Mouse (Mus musculus): ENCODE measurements at regions not wholly inside any gene's neighbourhood (a gene's known extent, or its start where the extent isn't known, plus 50 kb on each side); places are given as distances from the start of the nearest gene placed in this dataset.
"Not testable (repeated sequence)": the region's sequence is repeated elsewhere in the genome, so short reads cannot be mapped to it uniquely, and the experiment has no call there.

GRCm38 (mm10) chr13:46038441-46039331, 73.9 kb upstream of the Atxn1 start:
- peak; percentile 35 to 74 for DNase-seq (ENCODE audit: low spot score in 2 of 2)

GRCm38 (mm10) chr13:46032281-46032680, 67.5 kb upstream of the Atxn1 start:
- DNase-seq (ENCODE audit: low spot score in 2 of 2), result no peak

GRCm38 (mm10) chr13:46026018-46026417, 61.2 kb upstream of the Atxn1 start:
- DNase-seq (ENCODE audit: low spot score in 2 of 2), result no peak

DNA sequence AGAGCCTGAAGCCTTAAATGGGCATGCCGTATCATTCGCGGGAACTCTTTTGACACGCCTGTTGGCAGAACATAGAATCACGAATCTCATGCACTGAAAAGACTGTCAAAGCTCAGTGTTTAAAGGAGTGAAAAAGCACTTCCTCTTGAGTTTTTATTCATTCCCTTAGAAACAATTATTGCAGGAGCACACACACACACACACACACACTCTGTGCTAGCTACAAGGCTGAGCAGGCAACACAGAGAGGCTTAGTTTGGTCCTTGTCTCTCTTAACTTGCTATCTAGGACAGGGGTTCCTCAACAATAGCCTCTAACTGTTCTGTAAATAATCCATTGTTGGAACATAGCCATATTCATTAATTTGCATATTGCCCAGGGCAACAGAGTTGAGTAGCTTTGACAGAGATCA, 58.8 kb upstream of the Atxn1 start:
- no peak for DNase-seq (ENCODE audit: low spot score in 2 of 2)

DNA sequence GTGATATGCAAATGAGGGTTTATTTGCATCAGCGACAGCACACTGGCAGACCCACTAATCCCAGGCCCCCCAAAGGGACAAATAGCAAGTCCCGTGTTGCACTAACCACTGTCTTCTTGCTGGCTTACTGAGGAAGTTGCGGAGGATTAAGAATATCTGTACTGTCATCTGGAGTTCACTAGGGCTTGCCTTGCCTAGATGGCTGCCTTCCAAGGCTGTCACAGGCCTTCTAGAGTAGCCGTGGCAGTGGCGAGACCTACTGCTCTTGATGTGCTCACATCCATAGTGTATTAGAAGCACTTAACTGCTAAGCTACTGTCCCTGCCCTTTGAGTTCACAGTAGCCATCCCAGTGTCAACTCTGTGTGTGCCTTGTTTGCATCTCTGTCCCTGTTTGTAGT, 58.4 kb upstream of the Atxn1 start:
- no peak for DNase-seq (ENCODE audit: low spot score in 2 of 2)

- no peak for DNase-seq (ENCODE audit: low spot score in 2 of 2)
These were observed 56.4 kb upstream of the Atxn1 start for GRCm38 (mm10) chr13:46020945-46021835.

GRCm38 (mm10) chr13:46019431-46020166, 54.8 kb upstream of the Atxn1 start:
- peak in 1 of 2 experiments; percentile 77 for DNase-seq (ENCODE audit: low spot score in 2 of 2)

DNA sequence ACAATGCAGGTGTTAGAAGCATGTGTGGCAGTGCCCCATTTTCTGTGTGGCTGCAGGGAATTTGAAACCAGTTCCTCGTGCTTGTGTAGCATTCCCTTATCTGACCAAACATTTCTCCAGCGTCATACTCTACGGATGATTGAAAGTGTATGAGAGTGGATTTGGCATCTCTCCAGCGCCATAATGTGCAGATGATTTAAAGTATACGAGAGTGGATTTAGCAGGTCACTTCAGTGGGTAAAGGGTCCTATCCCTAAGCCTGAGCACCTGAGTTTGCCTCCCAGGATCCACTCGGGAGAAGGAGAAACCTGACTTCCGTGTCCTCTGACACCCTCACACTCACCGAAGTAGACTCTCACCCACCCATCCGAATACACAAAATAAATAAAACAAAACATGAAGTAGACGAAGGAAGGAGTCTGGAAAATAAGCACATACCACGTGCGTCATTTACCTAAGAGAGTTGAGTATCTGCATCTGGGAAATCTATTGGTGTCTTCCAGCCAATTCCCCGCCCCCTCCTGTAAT, 54.2 kb upstream of the Atxn1 start:
- DNase-seq (ENCODE audit: low spot score in 2 of 2), result no peak

GRCm38 (mm10) chr13:46017742-46018141, 52.9 kb upstream of the Atxn1 start:
- no peak for DNase-seq (ENCODE audit: low spot score in 2 of 2)

- not testable (repeated sequence) for DNase-seq (ENCODE audit: low spot score in 2 of 2)
These were observed 52.2 kb upstream of the Atxn1 start for GRCm38 (mm10) chr13:46017011-46017410.

DNA sequence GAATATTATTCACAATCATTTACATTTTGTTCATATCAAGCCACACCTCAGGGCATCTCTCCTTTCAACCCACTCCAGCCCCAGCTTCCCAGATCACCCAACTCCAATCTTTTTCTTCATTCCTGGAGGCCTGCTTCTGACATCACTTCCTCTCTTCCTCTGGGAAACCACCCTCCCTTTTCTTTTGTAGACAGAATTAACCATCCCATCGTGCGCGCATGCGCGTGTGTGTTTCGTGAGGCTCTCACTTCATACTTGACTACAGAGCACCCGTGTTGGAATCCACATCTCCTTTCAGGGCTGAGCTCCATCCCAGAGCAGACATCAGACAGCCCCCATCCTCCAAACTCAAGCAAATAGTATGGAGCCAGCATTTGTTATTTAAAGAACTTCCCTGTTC, 50.4 kb upstream of the Atxn1 start:
- no peak for DNase-seq (ENCODE audit: low spot score in 2 of 2)

GRCm38 (mm10) chr13:46014637-46015036, 49.8 kb upstream of the Atxn1 start:
- no peak for DNase-seq (ENCODE audit: low spot score in 2 of 2)
